Mouse (Mus musculus): ENCODE measurements around the gene Cpeb2. TPM values are rescaled to one million over a fixed set of nuclear protein-coding genes. Genes with fewer than 3 reads are reported as not detected.

Cpeb2 gene
- polyA plus RNA-seq, 1 experiment from 2014 or later: 1.1 TPM

GRCm38 (mm10) chr5:43258472-43259142 lies 25.6 kb downstream of the Cpeb2 start:
- Histone ChIP-seq H3K4me3 (ENCODE audit: low read length) (no peak overlapping the region), H3K4me2 (ENCODE audit: low read depth, low read length) (no peak overlapping the region), H3K36me3 (ENCODE audit: control insufficient read depth, insufficient read depth, low read length) (no peaks in the 10 kb centered on the region), H3K27me3 (ENCODE audit: control insufficient read depth, insufficient read depth, low read depth, low read length) (no peaks in the 10 kb centered on the region), H3K4me1 (replicated peaks; ENCODE audit: control insufficient read depth, insufficient read depth, low read length) (no peaks in the 10 kb centered on the region), H3K27ac (ENCODE audit: low read length) (no peak overlapping the region), H3K9ac (ENCODE audit: low read length) (no peak overlapping the region), H3K9me3 (ENCODE audit: control insufficient read depth, low read length) (no peaks in the 10 kb centered on the region)
- ATAC-seq (ENCODE audit: low read depth): no peak
- WGBS: 88% methylated on average over 3 of the region's 3 CpGs

GRCm38 (mm10) chr5:43261814-43262213 lies 28.8 kb downstream of the Cpeb2 start:
- Histone ChIP-seq H3K27me3 (ENCODE audit: control insufficient read depth, insufficient read depth, low read depth, low read length) (no peaks in the 10 kb centered on the region), H3K9me3 (ENCODE audit: control insufficient read depth, low read length) (no peaks in the 10 kb centered on the region), H3K9ac (ENCODE audit: low read length) (no peak overlapping the region), H3K27ac (ENCODE audit: low read length) (no peak overlapping the region), H3K4me2 (ENCODE audit: low read depth, low read length) (no peak overlapping the region), H3K4me3 (ENCODE audit: low read length) (no peak overlapping the region), H3K4me1 (replicated peaks; ENCODE audit: control insufficient read depth, insufficient read depth, low read length) (no peaks in the 10 kb centered on the region), H3K36me3 (ENCODE audit: control insufficient read depth, insufficient read depth, low read length) (no peaks in the 10 kb centered on the region)
- WGBS: 57% methylated on average over 6 of the region's 6 CpGs
- no peak for ATAC-seq (ENCODE audit: low read depth)

GRCm38 (mm10) chr5:43263951-43264350 lies 31.0 kb downstream of the Cpeb2 start:
- no peak for ATAC-seq (ENCODE audit: low read depth)
- H3K9ac ChIP-seq (ENCODE audit: low read length): no peak overlapping the region

GRCm38 (mm10) chr5:43264696-43265095 lies 31.7 kb downstream of the Cpeb2 start:
- no peak for ATAC-seq (ENCODE audit: low read depth)
- Histone ChIP-seq H3K9ac (ENCODE audit: low read length) (no peak overlapping the region), H3K9me3 (ENCODE audit: control insufficient read depth, low read length) (no peaks in the 10 kb centered on the region), H3K4me2 (ENCODE audit: low read depth, low read length) (no peak overlapping the region), H3K36me3 (ENCODE audit: control insufficient read depth, insufficient read depth, low read length) (no peaks in the 10 kb centered on the region), H3K4me3 (ENCODE audit: low read length) (no peak overlapping the region), H3K27me3 (ENCODE audit: control insufficient read depth, insufficient read depth, low read depth, low read length) (no peaks in the 10 kb centered on the region), H3K4me1 (replicated peaks; ENCODE audit: control insufficient read depth, insufficient read depth, low read length) (no peaks in the 10 kb centered on the region), H3K27ac (ENCODE audit: low read length) (no peak overlapping the region)
- 83% methylated on average over 2 of the region's 2 CpGs for WGBS

More at GRCm38 (mm10) chr5:43263951-43264350, 31.0 kb downstream of the Cpeb2 start:
- no peaks in the 10 kb centered on the region for H3K9me3 ChIP-seq (ENCODE audit: control insufficient read depth, low read length)
- H3K36me3 ChIP-seq (ENCODE audit: control insufficient read depth, insufficient read depth, low read length): no peaks in the 10 kb centered on the region
- 85% methylated on average over 4 of the region's 4 CpGs for WGBS
- no peak overlapping the region for H3K27ac ChIP-seq (ENCODE audit: low read length)
- H3K4me2 ChIP-seq (ENCODE audit: low read depth, low read length): no peak overlapping the region
- H3K27me3 ChIP-seq (ENCODE audit: control insufficient read depth, insufficient read depth, low read depth, low read length): no peaks in the 10 kb centered on the region
- no peaks in the 10 kb centered on the region for H3K4me1 ChIP-seq (replicated peaks; ENCODE audit: control insufficient read depth, insufficient read depth, low read length)
- H3K4me3 ChIP-seq (ENCODE audit: low read length): no peak overlapping the region

- no peaks in the 10 kb centered on the region for H3K27me3 ChIP-seq (ENCODE audit: control insufficient read depth, insufficient read depth, low read depth, low read length)
- 92% methylated on average over 1 of the region's 1 CpGs for WGBS
- H3K36me3 ChIP-seq (ENCODE audit: control insufficient read depth, insufficient read depth, low read length): no peaks in the 10 kb centered on the region; the same call in 1 of the 2 replicates
- no peaks in the 10 kb centered on the region for H3K9me3 ChIP-seq (ENCODE audit: control insufficient read depth, low read length)
- no peak overlapping the region for H3K4me2 ChIP-seq (ENCODE audit: low read depth, low read length)
- H3K4me3 ChIP-seq (ENCODE audit: low read length): no peak overlapping the region
- H3K27ac ChIP-seq (ENCODE audit: low read length): no peak overlapping the region
- no peak overlapping the region for H3K9ac ChIP-seq (ENCODE audit: low read length)
- no peaks in the 10 kb centered on the region for H3K4me1 ChIP-seq (replicated peaks; ENCODE audit: control insufficient read depth, insufficient read depth, low read length)
- no peak for ATAC-seq (ENCODE audit: low read depth)
Measured at GRCm38 (mm10) chr5:43277982-43278381, 45.0 kb downstream of the Cpeb2 start.

GRCm38 (mm10) chr5:43279774-43280173 lies 46.8 kb downstream of the Cpeb2 start:
- H3K4me2 ChIP-seq (ENCODE audit: low read depth, low read length): no peak overlapping the region
- no peak for ATAC-seq (ENCODE audit: low read depth)
- no peak overlapping the region for H3K27ac ChIP-seq (ENCODE audit: low read length)
- no peaks in the 10 kb centered on the region for H3K27me3 ChIP-seq (ENCODE audit: control insufficient read depth, insufficient read depth, low read depth, low read length)
- WGBS: 82% methylated on average over 3 of the region's 3 CpGs
- H3K9me3 ChIP-seq (ENCODE audit: control insufficient read depth, low read length): no peaks in the 10 kb centered on the region
- H3K9ac ChIP-seq (ENCODE audit: low read length): no peak overlapping the region
- peaks cover 2% of the 10 kb centered on the region for H3K36me3 ChIP-seq (ENCODE audit: control insufficient read depth, insufficient read depth, low read length)
- no peak overlapping the region for H3K4me3 ChIP-seq (ENCODE audit: low read length)
- no peaks in the 10 kb centered on the region for H3K4me1 ChIP-seq (replicated peaks; ENCODE audit: control insufficient read depth, insufficient read depth, low read length)

- Histone ChIP-seq H3K27me3 (ENCODE audit: control insufficient read depth, insufficient read depth, low read depth, low read length) (no peaks in the 10 kb centered on the region), H3K4me1 (replicated peaks; ENCODE audit: control insufficient read depth, insufficient read depth, low read length) (peaks cover 4% of the 10 kb centered on the region; the same call in 1 of the 2 replicates), H3K4me2 (ENCODE audit: low read depth, low read length) (no peak overlapping the region), H3K9me3 (ENCODE audit: control insufficient read depth, low read length) (no peaks in the 10 kb centered on the region), H3K27ac (ENCODE audit: low read length) (no peak overlapping the region), H3K9ac (ENCODE audit: low read length) (no peak overlapping the region), H3K36me3 (ENCODE audit: control insufficient read depth, insufficient read depth, low read length) (peaks cover 2% of the 10 kb centered on the region; the same call in 1 of the 2 replicates), H3K4me3 (ENCODE audit: low read length) (no peak overlapping the region)
- ATAC-seq (ENCODE audit: low read depth): no peak
- 77% methylated on average over 12 of the region's 12 CpGs for WGBS
Measured at GRCm38 (mm10) chr5:43285756-43286155, 52.8 kb downstream of the Cpeb2 start.

GRCm38 (mm10) chr5:43289752-43290446 lies 56.9 kb downstream of the Cpeb2 start:
- Histone ChIP-seq H3K4me2 (ENCODE audit: low read depth, low read length) (no peak overlapping the region), H3K27me3 (ENCODE audit: control insufficient read depth, insufficient read depth, low read depth, low read length) (no peaks in the 10 kb centered on the region), H3K27ac (ENCODE audit: low read length) (peak overlapping the region; percentile 13; the same call in 1 of the 2 replicates), H3K9ac (ENCODE audit: low read length) (no peak overlapping the region), H3K36me3 (ENCODE audit: control insufficient read depth, insufficient read depth, low read length) (no peaks in the 10 kb centered on the region), H3K4me1 (replicated peaks; ENCODE audit: control insufficient read depth, insufficient read depth, low read length) (peaks cover 4% of the 10 kb centered on the region; the same call in 1 of the 2 replicates), H3K4me3 (ENCODE audit: low read length) (no peak overlapping the region), H3K9me3 (ENCODE audit: control insufficient read depth, low read length) (no peaks in the 10 kb centered on the region)
- ATAC-seq (ENCODE audit: low read depth): peak; percentile 91
- 59% methylated on average over 8 of the region's 8 CpGs for whole genome bisulfite sequencing

- peaks cover 4% of the 10 kb centered on the region for H3K4me1 ChIP-seq (replicated peaks; ENCODE audit: control insufficient read depth, insufficient read depth, low read length)
- no peak for ATAC-seq (ENCODE audit: low read depth)
- no peak overlapping the region for H3K27ac ChIP-seq (ENCODE audit: low read length)
- no peaks in the 10 kb centered on the region for H3K36me3 ChIP-seq (ENCODE audit: control insufficient read depth, insufficient read depth, low read length)
- H3K4me3 ChIP-seq (ENCODE audit: low read length): no peak overlapping the region
- H3K4me2 ChIP-seq (ENCODE audit: low read depth, low read length): no peak overlapping the region
- 79% methylated on average over 4 of the region's 4 CpGs for WGBS
- no peak overlapping the region for H3K9ac ChIP-seq (ENCODE audit: low read length)
- no peaks in the 10 kb centered on the region for H3K27me3 ChIP-seq (ENCODE audit: control insufficient read depth, insufficient read depth, low read depth, low read length)
- no peaks in the 10 kb centered on the region for H3K9me3 ChIP-seq (ENCODE audit: control insufficient read depth, low read length)
Measured at GRCm38 (mm10) chr5:43293136-43293535, 60.2 kb downstream of the Cpeb2 start.
